In genomic region chr5:125036483-125036882, GRCm38 (mm10) we compare ENCODE assay signal across 27 mouse cellular contexts. TPM values are rescaled to one million over a fixed set of nuclear protein-coding genes. Genes with fewer than 3 reads are reported as not detected.
DNase-seq lines count a peak whose midpoint lies in the region; ATAC-seq and TF ChIP-seq lines count a peak whose summit lies in the region.
"Had no signal": no experiment of that assay in that cellular context is flagged by ENCODE, and none has a peak within 500 bp of the region (broad histone marks: within the 10 kb centered on the region; RNA-seq: fewer than 3 reads in every experiment).

No protein-coding gene starts in this region.

- 75% methylated on average over 8 of the region's 8 CpGs for WGBS in liver, embryonic 11.5 days
- WGBS in liver, embryonic 13.5 days (ENCODE audit: insufficient replicate concordance): 54% methylated on average over 8 of the region's 8 CpGs
- WGBS in liver, embryonic 15.5 days (ENCODE audit: insufficient replicate concordance): 49% methylated on average over 8 of the region's 8 CpGs
- WGBS in heart, adult 2 months: 88% methylated on average over 8 of the region's 8 CpGs

- ATAC-seq in liver, embryonic 11.5 days (replicated peaks; ENCODE audit: low FRiP score): peak; percentile 48; the same call in 1 of the 2 replicates
- ATAC-seq in liver, embryonic 13.5 days (ENCODE audit: low read depth): peak; percentile 69
- ATAC-seq in liver, embryonic 15.5 days (ENCODE audit: insufficient read depth): peak; percentile 59
- ATAC-seq in megakaryocyte-erythroid progenitor cell, adult 5-6 weeks (replicated peaks; ENCODE audit: low FRiP score, low TSS enrichment, poor library complexity, severe bottlenecking): peak; percentile 72
- ATAC-seq: CD4-positive, CD25-positive, alpha-beta regulatory T cell, adult 4 months; forebrain, embryonic 14.5 days; forebrain, postnatal 0 days had no signal

- TF ChIP-seq EP300 in heart, adult 2 months (IDR thresholded peaks at IDR 0.05; ENCODE audit: insufficient read depth, low read depth, low read length): no peak

- peaks cover 38% of the 10 kb centered on the region for H3K36me3 ChIP-seq in liver, embryonic 11.5 days (ENCODE audit: control insufficient read depth, insufficient read depth, low read length)
- peaks cover 75% of the 10 kb centered on the region for H3K36me3 ChIP-seq in liver, embryonic 13.5 days
- peaks cover 53% of the 10 kb centered on the region for H3K36me3 ChIP-seq in liver, embryonic 15.5 days (replicated peaks)
- H3K36me3 ChIP-seq in heart, adult 2 months (ENCODE audit: control insufficient read depth, insufficient read depth, low read length): peaks cover 2% of the 10 kb centered on the region; the same call in 1 of the 2 replicates

- TF ChIP-seq POLR2A in heart, adult 2 months (IDR thresholded peaks at IDR 0.05; ENCODE audit: insufficient read depth, low read depth, low read length): no peak

- intact Hi-C loops in heart, adult 2 months (cut with DNase I): no loop called here

- H3K27ac ChIP-seq in liver, embryonic 11.5 days (ENCODE audit: low read depth, low read length): no peak overlapping the region
- H3K27ac ChIP-seq in liver, embryonic 13.5 days: no peak overlapping the region; the same call in 1 of the 2 replicates
- 0 out of 2 replicates have a peak overlapping the region, but pooled peaks have one; percentile 1 for H3K27ac ChIP-seq in liver, embryonic 15.5 days (replicated peaks)
- H3K27ac ChIP-seq in heart, adult 2 months: no peak overlapping the region
- H3K27ac ChIP-seq: embryonic facial prominence, embryonic 12.5 days; embryonic facial prominence, embryonic 15.5 days; gastrocnemius, adult 2 months; heart, embryonic 15.5 days; hindbrain, embryonic 14.5 days had no signal

- no peaks in the 10 kb centered on the region for H3K9me3 ChIP-seq in liver, embryonic 11.5 days (ENCODE audit: control insufficient read depth, low read length)
- no peaks in the 10 kb centered on the region for H3K9me3 ChIP-seq in liver, embryonic 13.5 days (replicated peaks)
- no peaks in the 10 kb centered on the region for H3K9me3 ChIP-seq in liver, embryonic 15.5 days (replicated peaks)
- H3K9me3 ChIP-seq: embryonic facial prominence, embryonic 12.5 days; embryonic facial prominence, embryonic 15.5 days; heart, embryonic 12.5 days; heart, embryonic 15.5 days; hindbrain, embryonic 10.5 days had no signal

- TF ChIP-seq CTCF in heart, adult 2 months (IDR thresholded peaks at IDR 0.05): no peak

- no peak for DNase-seq in liver, embryonic 11.5 days (ENCODE audit: low spot score)
- no peak for DNase-seq in liver
- no peak for DNase-seq in liver, embryonic 13.5 days
- no peak for DNase-seq in adrenal gland, adult 2 months
- no peak for DNase-seq in heart, adult 2 months
- DNase-seq: adrenal gland, adult 8-10 months; adrenal gland, postnatal 25 days; cerebellum, adult 11-12 months; cerebellum, adult 8-10 months; cerebellum, postnatal 14 days; forebrain, postnatal 0 days; gastrocnemius, adult 2 months; gastrocnemius, postnatal 36 days; heart, postnatal 10 days; heart, postnatal 36 days had no signal

- H3K4me2 ChIP-seq in liver, embryonic 11.5 days: no peak overlapping the region
- no peak overlapping the region for H3K4me2 ChIP-seq in liver, embryonic 13.5 days
- no peak overlapping the region for H3K4me2 ChIP-seq in liver, embryonic 15.5 days
- H3K4me2 ChIP-seq: embryonic facial prominence, embryonic 12.5 days; embryonic facial prominence, embryonic 15.5 days; heart, embryonic 12.5 days; heart, embryonic 15.5 days; hindbrain, embryonic 14.5 days had no signal

- H3K27me3 ChIP-seq in liver, embryonic 11.5 days (replicated peaks; ENCODE audit: control insufficient read depth, insufficient read depth, low read length): no peaks in the 10 kb centered on the region
- no peaks in the 10 kb centered on the region for H3K27me3 ChIP-seq in liver, embryonic 13.5 days
- H3K27me3 ChIP-seq in liver, embryonic 15.5 days: no peaks in the 10 kb centered on the region
- no peaks in the 10 kb centered on the region for H3K27me3 ChIP-seq in heart, adult 2 months (ENCODE audit: control insufficient read depth, insufficient read depth, low read length)
- H3K27me3 ChIP-seq: embryonic facial prominence, embryonic 12.5 days; embryonic facial prominence, embryonic 15.5 days; heart, embryonic 12.5 days; heart, embryonic 15.5 days had no signal

- no peak overlapping the region for H3K9ac ChIP-seq in liver, embryonic 11.5 days (ENCODE audit: low read depth, low read length)
- H3K9ac ChIP-seq in liver, embryonic 13.5 days: no peak overlapping the region
- no peak overlapping the region for H3K9ac ChIP-seq in liver, embryonic 15.5 days
- H3K9ac ChIP-seq in heart, adult 2 months (ENCODE audit: low read depth, low read length): no peak overlapping the region
- H3K9ac ChIP-seq: embryonic facial prominence, embryonic 12.5 days; embryonic facial prominence, embryonic 15.5 days; forebrain, postnatal 0 days; heart, embryonic 12.5 days; heart, embryonic 15.5 days; hindbrain, embryonic 14.5 days had no signal

- H3K4me3 ChIP-seq in liver, embryonic 11.5 days (ENCODE audit: low read depth, low read length): no peak overlapping the region
- H3K4me3 ChIP-seq in liver, embryonic 13.5 days (replicated peaks): no peak overlapping the region
- H3K4me3 ChIP-seq in liver, embryonic 15.5 days (replicated peaks): no peak overlapping the region
- H3K4me3 ChIP-seq in heart, adult 2 months: no peak overlapping the region
- H3K4me3 ChIP-seq: embryonic facial prominence, embryonic 12.5 days; embryonic facial prominence, embryonic 15.5 days; gastrocnemius, adult 2 months; heart, embryonic 12.5 days; heart, embryonic 15.5 days; hindbrain, embryonic 10.5 days had no signal

- H3K4me1 ChIP-seq in liver, embryonic 11.5 days (replicated peaks; ENCODE audit: control insufficient read depth, insufficient read depth, low read length): no peaks in the 10 kb centered on the region
- H3K4me1 ChIP-seq in liver, embryonic 13.5 days (replicated peaks): peaks cover 21% of the 10 kb centered on the region
- H3K4me1 ChIP-seq in liver, embryonic 15.5 days (replicated peaks): peaks cover 22% of the 10 kb centered on the region
- peaks cover 19% of the 10 kb centered on the region for H3K4me1 ChIP-seq in heart, adult 2 months (ENCODE audit: control insufficient read depth, insufficient read depth, low read length)

- H3K79me2 ChIP-seq in heart, adult 2 months (replicated peaks; ENCODE audit: control insufficient read depth, insufficient read depth, low read length): no peaks in the 10 kb centered on the region

RNA-seq across cellular contexts. Expression of gene Rflna, which starts 33.5 kb away (rescaled TPM):
- 0.66 and 1.0 TPM in 2 replicates for polyA plus RNA-seq in liver, embryonic 11.5 days (2014; fragmentation: Nextera tagmentation; extraction: Ambion mirVana)
- 0.27 and 0.32 TPM in 2 replicates for polyA plus RNA-seq in liver, embryonic 13.5 days (2015; fragmentation: Nextera tagmentation; extraction: Ambion mirVana)
- polyA plus RNA-seq in liver, embryonic 15.5 days (2015; fragmentation: Nextera tagmentation; extraction: Ambion mirVana): 0.20 and 0.22 TPM in 2 replicates
- not detected in 2 replicates for total RNA-seq in megakaryocyte-erythroid progenitor cell, adult 5-6 weeks (2014; fragmentation: Nextera tagmentation)
- total RNA-seq in megakaryocyte-erythroid progenitor cell, adult 5-6 weeks (2017): not detected in 2 replicates
- total RNA-seq in adrenal gland, adult 2 months (2021): 1 to 10 TPM; 4.6 to 5.6 TPM
- 18.7 and 21.1 TPM in 2 replicates for polyA plus RNA-seq in adrenal gland, adult 2 months (2012; rRNA removed)
- under 1 TPM; 0.13 to 0.39 TPM for total RNA-seq in heart, adult 2 months (2021)
- 0.78 and 0.85 TPM in 2 replicates for polyA plus RNA-seq in heart, adult 2 months (2012; rRNA removed)
- total RNA-seq: gastrocnemius, adult 2 months; granulocyte monocyte progenitor cell, adult 5-6 weeks; MEL had no signal
- polyA plus RNA-seq: CD4-positive, CD25-positive, alpha-beta regulatory T cell, adult 4 months had no signal
